Mouse (Mus musculus): ENCODE data around the gene Caln1. TPM values are rescaled to one million over a fixed set of nuclear protein-coding genes. Genes with fewer than 3 reads are reported as not detected.

Caln1 gene
- polyA plus RNA-seq, 1 experiment from 2014 or later, result 2.0 TPM

GRCm38 (mm10) chr5:130480290-130480689 lies 111.0 kb downstream of the Caln1 start:
- Histone ChIP-seq H3K27me3 (no peaks in the 10 kb centered on the region), H3K27ac (no peak overlapping the region), H3K9me3 (replicated peaks) (no peaks in the 10 kb centered on the region), H3K4me1 (no peaks in the 10 kb centered on the region), H3K4me3 (no peak overlapping the region), H3K36me3 (ENCODE audit: poor library complexity, severe bottlenecking) (no peaks in the 10 kb centered on the region), H3K4me2 (no peak overlapping the region), H3K9ac (no peak overlapping the region)
- WGBS, result 87% methylated on average over 1 of the region's 1 CpGs
- no peak for ATAC-seq

GRCm38 (mm10) chr5:130491471-130491870 lies 122.2 kb downstream of the Caln1 start:
- Histone ChIP-seq H3K4me1 (no peaks in the 10 kb centered on the region), H3K36me3 (ENCODE audit: poor library complexity, severe bottlenecking) (no peaks in the 10 kb centered on the region), H3K27me3 (no peaks in the 10 kb centered on the region), H3K9me3 (replicated peaks) (no peaks in the 10 kb centered on the region), H3K4me3 (no peak overlapping the region), H3K9ac (no peak overlapping the region), H3K27ac (no peak overlapping the region), H3K4me2 (no peak overlapping the region)
- no peak for ATAC-seq
- WGBS, result 73% methylated on average over 5 of the region's 5 CpGs

- Histone ChIP-seq H3K4me2 (no peak overlapping the region), H3K27ac (no peak overlapping the region), H3K9me3 (replicated peaks) (no peaks in the 10 kb centered on the region), H3K4me1 (no peaks in the 10 kb centered on the region), H3K9ac (no peak overlapping the region), H3K4me3 (no peak overlapping the region), H3K27me3 (no peaks in the 10 kb centered on the region), H3K36me3 (ENCODE audit: poor library complexity, severe bottlenecking) (no peaks in the 10 kb centered on the region)
- ATAC-seq, result no peak
- whole genome bisulfite sequencing, result 89% methylated on average over 7 of the region's 7 CpGs
These were observed 123.0 kb downstream of the Caln1 start for GRCm38 (mm10) chr5:130492305-130492704.

GRCm38 (mm10) chr5:130502541-130502940 lies 133.3 kb downstream of the Caln1 start:
- Histone ChIP-seq H3K27me3 (no peaks in the 10 kb centered on the region), H3K4me2 (no peak overlapping the region), H3K9ac (no peak overlapping the region), H3K4me1 (no peaks in the 10 kb centered on the region), H3K36me3 (ENCODE audit: poor library complexity, severe bottlenecking) (no peaks in the 10 kb centered on the region), H3K27ac (no peak overlapping the region), H3K9me3 (replicated peaks) (no peaks in the 10 kb centered on the region), H3K4me3 (no peak overlapping the region)
- ATAC-seq, result no peak
- 84% methylated on average over 9 of the region's 9 CpGs for WGBS

- H3K4me3 ChIP-seq, result no peak overlapping the region
- no peaks in the 10 kb centered on the region for H3K36me3 ChIP-seq (ENCODE audit: poor library complexity, severe bottlenecking)
- H3K27ac ChIP-seq, result no peak overlapping the region
- H3K27me3 ChIP-seq, result no peaks in the 10 kb centered on the region
- no peak overlapping the region for H3K9ac ChIP-seq
- ATAC-seq, result no peak
- 91% methylated on average over 5 of the region's 5 CpGs for WGBS
- H3K4me2 ChIP-seq, result no peak overlapping the region
- H3K4me1 ChIP-seq, result no peaks in the 10 kb centered on the region
- H3K9me3 ChIP-seq (replicated peaks), result no peaks in the 10 kb centered on the region
These were observed 135.6 kb downstream of the Caln1 start for GRCm38 (mm10) chr5:130504891-130505290.

- 100% methylated on average over 2 of the region's 2 CpGs for WGBS
- ATAC-seq, result no peak
- H3K4me1 ChIP-seq, result no peaks in the 10 kb centered on the region
- H3K9me3 ChIP-seq (replicated peaks), result no peaks in the 10 kb centered on the region
- H3K36me3 ChIP-seq (ENCODE audit: poor library complexity, severe bottlenecking), result no peaks in the 10 kb centered on the region
- H3K27me3 ChIP-seq, result no peaks in the 10 kb centered on the region
- no peak overlapping the region for H3K4me3 ChIP-seq
- H3K9ac ChIP-seq, result no peak overlapping the region
- no peak overlapping the region for H3K4me2 ChIP-seq
- H3K27ac ChIP-seq, result no peak overlapping the region
These were observed 141.3 kb downstream of the Caln1 start for GRCm38 (mm10) chr5:130510516-130510915.

GRCm38 (mm10) chr5:130515395-130515794 lies 146.1 kb downstream of the Caln1 start:
- H3K27me3 ChIP-seq, result no peaks in the 10 kb centered on the region

GRCm38 (mm10) chr5:130520527-130520926 lies 151.3 kb downstream of the Caln1 start:
- Histone ChIP-seq H3K27me3 (no peaks in the 10 kb centered on the region), H3K4me3 (no peak overlapping the region), H3K36me3 (ENCODE audit: poor library complexity, severe bottlenecking) (no peaks in the 10 kb centered on the region), H3K9ac (no peak overlapping the region), H3K27ac (no peak overlapping the region), H3K4me1 (no peaks in the 10 kb centered on the region), H3K9me3 (replicated peaks) (no peaks in the 10 kb centered on the region), H3K4me2 (no peak overlapping the region)
- WGBS, result 71% methylated on average over 2 of the region's 2 CpGs
- ATAC-seq, result no peak

More at GRCm38 (mm10) chr5:130515395-130515794, 146.1 kb downstream of the Caln1 start:
- Histone ChIP-seq H3K9me3 (replicated peaks) (no peaks in the 10 kb centered on the region), H3K27ac (no peak overlapping the region), H3K36me3 (ENCODE audit: poor library complexity, severe bottlenecking) (no peaks in the 10 kb centered on the region), H3K9ac (no peak overlapping the region), H3K4me1 (no peaks in the 10 kb centered on the region), H3K4me2 (no peak overlapping the region), H3K4me3 (no peak overlapping the region)
- ATAC-seq, result no peak
- WGBS, result 87% methylated on average over 6 of the region's 6 CpGs

- WGBS, result 89% methylated on average over 2 of the region's 2 CpGs
- H3K4me2 ChIP-seq, result no peak overlapping the region
- ATAC-seq, result no peak
These were observed 158.2 kb downstream of the Caln1 start for GRCm38 (mm10) chr5:130527416-130527815.

GRCm38 (mm10) chr5:130547496-130547895 lies 178.2 kb downstream of the Caln1 start:
- WGBS, result 94% methylated on average over 5 of the region's 5 CpGs
- no peak overlapping the region for H3K4me2 ChIP-seq
- H3K36me3 ChIP-seq (ENCODE audit: poor library complexity, severe bottlenecking), result no peaks in the 10 kb centered on the region
- no peak for ATAC-seq
- H3K9ac ChIP-seq, result no peak overlapping the region
- H3K27ac ChIP-seq, result no peak overlapping the region
- no peak overlapping the region for H3K4me3 ChIP-seq
- H3K9me3 ChIP-seq (replicated peaks), result no peaks in the 10 kb centered on the region
- no peaks in the 10 kb centered on the region for H3K27me3 ChIP-seq
- no peaks in the 10 kb centered on the region for H3K4me1 ChIP-seq

More at GRCm38 (mm10) chr5:130527416-130527815, 158.2 kb downstream of the Caln1 start:
- Histone ChIP-seq H3K36me3 (ENCODE audit: poor library complexity, severe bottlenecking) (no peaks in the 10 kb centered on the region), H3K9ac (no peak overlapping the region), H3K27me3 (no peaks in the 10 kb centered on the region), H3K9me3 (replicated peaks) (no peaks in the 10 kb centered on the region), H3K27ac (no peak overlapping the region), H3K4me3 (no peak overlapping the region), H3K4me1 (no peaks in the 10 kb centered on the region)

- Histone ChIP-seq H3K4me3 (no peak overlapping the region), H3K9ac (no peak overlapping the region), H3K4me2 (no peak overlapping the region), H3K27me3 (no peaks in the 10 kb centered on the region), H3K27ac (no peak overlapping the region), H3K36me3 (ENCODE audit: poor library complexity, severe bottlenecking) (no peaks in the 10 kb centered on the region), H3K9me3 (replicated peaks) (no peaks in the 10 kb centered on the region), H3K4me1 (no peaks in the 10 kb centered on the region)
- WGBS, result 73% methylated on average over 4 of the region's 4 CpGs
- ATAC-seq, result no peak
These were observed 184.7 kb downstream of the Caln1 start for GRCm38 (mm10) chr5:130553916-130554315.

- H3K4me2 ChIP-seq, result no peak overlapping the region
- H3K9ac ChIP-seq, result no peak overlapping the region
- no peak overlapping the region for H3K27ac ChIP-seq
- H3K27me3 ChIP-seq, result no peaks in the 10 kb centered on the region
- H3K4me3 ChIP-seq, result no peak overlapping the region
- no peaks in the 10 kb centered on the region for H3K4me1 ChIP-seq
- no peaks in the 10 kb centered on the region for H3K9me3 ChIP-seq (replicated peaks)
- ATAC-seq, result no peak
- H3K36me3 ChIP-seq (ENCODE audit: poor library complexity, severe bottlenecking), result no peaks in the 10 kb centered on the region
- WGBS, result 88% methylated on average over 3 of the region's 3 CpGs
These were observed 193.9 kb downstream of the Caln1 start for GRCm38 (mm10) chr5:130563146-130563545.

- 71% methylated on average over 3 of the region's 3 CpGs for WGBS
These were observed 196.7 kb downstream of the Caln1 start for GRCm38 (mm10) chr5:130566002-130566401.

More at GRCm38 (mm10) chr5:130566002-130566401, 196.7 kb downstream of the Caln1 start:
- Histone ChIP-seq H3K4me3 (no peak overlapping the region), H3K4me1 (no peaks in the 10 kb centered on the region), H3K9ac (no peak overlapping the region), H3K36me3 (ENCODE audit: poor library complexity, severe bottlenecking) (no peaks in the 10 kb centered on the region), H3K4me2 (no peak overlapping the region), H3K9me3 (replicated peaks) (no peaks in the 10 kb centered on the region), H3K27me3 (no peaks in the 10 kb centered on the region), H3K27ac (no peak overlapping the region)
- ATAC-seq, result no peak
